Mouse (Mus musculus): Measurements from ENCODE around the gene Mfrp.
A peak's percentile ranks its signal among the peaks of the same experiment; 100 is the strongest.

The Mfrp gene

GRCm38 (mm10) chr9:44078136-44078797, 23.3 kb upstream of the Mfrp start:
- no peak for DNase-seq (ENCODE audit: low read depth, low spot score)

- no peak for DNase-seq (ENCODE audit: low read depth, low spot score)
Measured at GRCm38 (mm10) chr9:44078955-44079756, 22.4 kb upstream of the Mfrp start.

GRCm38 (mm10) chr9:44079997-44080780, 21.3 kb upstream of the Mfrp start:
- no peak for DNase-seq (ENCODE audit: low read depth, low spot score)

- DNase-seq (ENCODE audit: low read depth, low spot score): no peak
Measured at GRCm38 (mm10) chr9:44080953-44081352, 20.6 kb upstream of the Mfrp start.

- DNase-seq (ENCODE audit: low read depth, low spot score): no peak
Measured at GRCm38 (mm10) chr9:44081581-44081980, 19.9 kb upstream of the Mfrp start.

DNA sequence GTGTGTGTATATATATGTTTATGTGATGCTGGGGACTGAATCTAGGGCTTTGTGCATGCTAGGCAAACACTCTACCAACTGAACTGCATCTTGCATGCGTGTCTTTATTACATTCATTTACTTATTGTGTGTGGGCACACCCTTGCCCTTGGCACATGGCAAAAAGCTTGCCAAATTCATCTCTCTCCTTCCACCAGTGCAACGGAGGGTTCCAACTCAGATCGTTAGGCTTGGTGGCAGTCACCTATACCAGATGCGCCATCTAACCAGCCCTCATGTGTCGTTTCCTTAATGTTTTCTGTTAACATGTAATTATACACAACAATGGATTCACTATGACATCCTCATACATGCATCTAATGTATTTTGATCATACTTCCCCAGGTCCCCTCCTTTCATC, 19.3 kb upstream of the Mfrp start:
- no peak for DNase-seq (ENCODE audit: low read depth, low spot score)

DNA sequence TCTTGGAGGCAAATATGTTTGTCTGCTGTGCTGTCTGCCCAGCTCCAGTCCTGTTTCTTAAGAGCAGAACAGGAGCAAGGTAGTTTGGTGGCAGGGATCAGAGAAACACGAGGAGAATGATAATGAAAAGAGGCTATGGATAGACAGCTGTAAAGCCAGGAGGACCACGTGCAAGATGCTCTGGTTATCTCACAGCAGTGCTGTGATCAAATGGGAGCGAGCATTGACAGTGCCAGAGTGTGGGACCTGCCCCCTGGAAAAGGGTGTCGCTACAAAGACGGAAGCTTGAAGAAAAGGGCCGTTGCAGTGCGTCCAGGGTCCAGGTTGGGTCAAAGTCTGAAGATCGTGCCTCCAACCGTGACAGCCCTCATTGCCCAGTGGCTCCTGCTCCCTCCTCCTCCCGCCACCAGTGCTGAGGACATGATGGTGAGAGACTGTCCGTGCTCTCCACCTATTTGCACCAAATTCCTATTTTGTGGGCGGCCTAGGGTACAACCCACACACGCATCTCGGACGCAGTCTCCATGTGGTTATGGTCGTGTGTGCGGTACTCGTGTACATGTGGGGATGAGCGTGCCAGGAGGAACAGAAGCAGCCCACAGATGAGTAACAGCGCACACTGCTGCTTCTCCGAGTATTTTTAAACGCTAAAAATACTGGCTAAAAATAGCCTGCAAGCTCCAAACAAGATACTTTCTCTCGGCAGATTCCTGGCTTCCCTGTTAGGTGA, 18.0 kb upstream of the Mfrp start:
- no peak for DNase-seq (ENCODE audit: low read depth, low spot score)

GRCm38 (mm10) chr9:44084236-44084635, 17.3 kb upstream of the Mfrp start:
- no peak for DNase-seq (ENCODE audit: low read depth, low spot score)

DNA sequence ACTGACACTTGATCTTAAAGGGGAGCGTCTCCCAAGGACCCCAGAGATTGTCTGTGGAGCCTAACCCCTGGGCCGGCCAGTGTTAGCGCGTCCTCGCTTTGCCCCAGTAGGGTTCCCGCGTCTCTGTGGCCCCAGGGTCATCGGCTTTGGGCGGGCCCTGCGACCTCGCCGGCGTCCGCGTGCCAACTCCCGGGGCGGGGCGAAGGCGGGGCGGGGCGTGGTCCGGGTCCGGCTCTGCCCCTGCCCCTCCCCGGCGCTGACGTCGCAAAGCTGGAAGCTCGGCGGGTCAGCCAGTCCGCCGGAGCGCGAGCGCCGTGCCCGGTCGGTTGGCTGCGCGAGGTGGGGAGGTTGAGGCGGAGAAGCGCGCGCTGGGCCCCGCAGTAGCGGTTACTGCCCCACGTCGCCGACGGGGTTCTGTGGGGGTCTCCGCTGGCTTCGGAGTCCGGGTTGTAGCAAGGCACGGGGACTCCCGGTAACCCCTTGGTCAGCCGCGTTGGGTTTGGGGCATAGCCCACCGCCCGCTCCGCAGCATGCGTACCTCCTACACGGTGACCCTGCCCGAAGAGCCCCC, 16.8 kb upstream of the Mfrp start:
- DNase-seq (ENCODE audit: low read depth, low spot score): peak; percentile 74

DNA sequence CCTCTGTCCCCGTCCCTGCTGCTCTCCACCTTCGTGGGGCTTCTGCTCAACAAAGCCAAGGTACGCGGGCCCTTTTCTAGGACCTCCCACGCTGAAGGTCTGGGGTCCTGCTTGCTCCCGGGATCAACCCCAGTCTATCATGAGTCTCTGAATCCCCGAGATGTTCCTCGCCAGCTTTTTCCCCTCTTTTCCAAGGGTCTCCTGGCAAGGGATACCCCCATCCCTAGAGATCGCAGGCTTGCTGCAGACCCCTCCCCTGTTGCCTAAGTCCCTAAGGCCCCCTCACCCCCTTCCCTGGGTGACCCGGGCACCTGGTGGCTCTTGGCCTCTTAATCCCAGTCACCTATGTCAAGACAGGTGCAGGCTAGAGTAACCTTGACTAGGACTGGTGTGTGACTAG, 16.3 kb upstream of the Mfrp start:
- no peak for DNase-seq (ENCODE audit: low read depth, low spot score)

- DNase-seq (ENCODE audit: low read depth, low spot score): no peak
Measured at GRCm38 (mm10) chr9:44085741-44086665, 15.5 kb upstream of the Mfrp start.

GRCm38 (mm10) chr9:44086960-44087359, 14.6 kb upstream of the Mfrp start:
- DNase-seq (ENCODE audit: low read depth, low spot score): no peak

DNA sequence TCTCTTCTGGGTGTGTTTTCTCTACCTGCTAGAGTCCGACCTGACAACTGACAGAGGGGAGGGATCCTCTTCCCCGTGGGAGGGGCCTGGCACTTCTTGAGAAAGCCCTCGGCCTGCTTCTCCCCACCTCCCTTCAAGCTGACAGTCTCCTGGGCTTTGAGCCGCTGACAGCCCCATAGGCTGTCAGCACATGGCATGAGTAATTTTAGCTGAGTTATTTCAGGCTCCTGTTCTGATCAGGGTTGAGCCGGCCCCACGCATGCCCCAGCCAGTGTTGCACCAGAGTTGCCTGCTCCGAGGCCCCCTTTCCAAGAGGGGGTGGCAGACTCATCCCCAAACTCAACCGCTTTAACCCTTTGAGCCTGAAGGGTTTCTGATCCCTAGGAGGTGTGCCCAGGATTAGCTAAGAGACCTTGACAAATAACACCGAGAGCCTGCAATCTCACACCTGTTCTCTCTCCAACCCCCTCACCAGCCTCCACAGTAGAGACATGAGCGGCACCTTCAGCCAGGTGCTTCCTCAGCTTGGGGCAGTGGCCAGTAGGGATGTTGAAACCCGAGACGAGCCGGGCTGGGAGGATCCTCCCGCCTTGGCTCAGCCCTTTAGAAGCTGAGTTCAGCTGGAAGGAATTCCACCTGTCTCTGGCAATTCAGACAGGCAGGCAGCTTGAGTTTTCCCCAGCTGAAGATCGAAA, 13.6 kb upstream of the Mfrp start:
- DNase-seq (ENCODE audit: low read depth, low spot score): no peak

GRCm38 (mm10) chr9:44088877-44089608, 12.5 kb upstream of the Mfrp start:
- no peak for DNase-seq (ENCODE audit: low read depth, low spot score)

- DNase-seq (ENCODE audit: low read depth, low spot score): peak; percentile 63
Measured at GRCm38 (mm10) chr9:44093612-44094503, 7.7 kb upstream of the Mfrp start.

- DNase-seq (ENCODE audit: low read depth, low spot score): no peak
Measured at GRCm38 (mm10) chr9:44094737-44095136, 6.8 kb upstream of the Mfrp start.

- no peak for DNase-seq (ENCODE audit: low read depth, low spot score)
Measured at GRCm38 (mm10) chr9:44095781-44096180, 5.7 kb upstream of the Mfrp start.

DNA sequence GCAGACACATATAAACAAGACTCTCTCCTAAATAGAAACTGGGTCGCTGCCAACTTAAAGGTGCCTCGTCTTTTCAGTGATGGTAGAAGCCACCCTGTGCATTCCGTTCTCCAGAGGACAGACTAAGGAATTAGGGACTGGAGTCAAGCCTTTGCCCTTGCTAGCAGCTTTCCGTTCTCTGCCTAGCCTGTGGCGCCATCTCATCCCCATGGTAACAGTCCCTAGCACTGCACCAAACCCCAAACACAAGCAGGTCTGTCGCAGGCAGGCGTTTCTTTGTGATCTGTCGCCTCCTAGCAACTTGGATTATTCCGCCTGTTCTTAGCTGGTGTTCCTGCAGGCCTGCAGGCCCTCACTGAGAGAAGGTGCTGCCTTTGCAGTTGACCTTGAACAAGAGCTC, 5.0 kb upstream of the Mfrp start:
- no peak for DNase-seq (ENCODE audit: low read depth, low spot score)

Data from CD4-positive helper T cell, adult 2 months (primary cell).